Mouse (Mus musculus) testis, adult 2 months (tissue): ENCODE data around the gene Vps13a.

ENCODE experiments used
- CTCF ChIP-seq: fragments of 200-500 bp; IDR thresholded peaks from 2 replicates; pipeline ENCODE4 v1.5.1; 2012; ENCODE audit warnings: low read depth, mild to moderate bottlenecking, inconsistent platforms, low read length, moderate library complexity; ENCODE audit not compliant: control insufficient read depth, insufficient read depth, insufficient replicate concordance
- POLR2A ChIP-seq: fragments of 200-500 bp; IDR thresholded peaks from 2 replicates; pipeline ENCODE4 v1.6.1; 2012; ENCODE audit warnings: low read depth, mild to moderate bottlenecking, inconsistent platforms, low read length, moderate library complexity; ENCODE audit not compliant: control insufficient read depth

GRCm38 (mm10) chr19:16684922-16685321, 95.8 kb downstream of the Vps13a start:
- TF ChIP-seq CTCF (no peak), POLR2A (no peak)
